Mouse (Mus musculus): Measurements from ENCODE around the gene Polr1e.
"Not testable (repeated sequence)": the region's sequence is repeated elsewhere in the genome, so short reads cannot be mapped to it uniquely, and the experiment has no call there.

Polr1e gene

GRCm38 (mm10) chr4:45005452-45005851 lies 12.9 kb upstream of the Polr1e start:
- DNase-seq (ENCODE audit: low spot score): peak; percentile 72

- DNase-seq (ENCODE audit: low spot score): peak; percentile 75
Measured at GRCm38 (mm10) chr4:45010806-45011415, 7.5 kb upstream of the Polr1e start.

GRCm38 (mm10) chr4:45011581-45012104 lies 6.7 kb upstream of the Polr1e start:
- peak; percentile 88 for DNase-seq (ENCODE audit: low spot score)

DNA sequence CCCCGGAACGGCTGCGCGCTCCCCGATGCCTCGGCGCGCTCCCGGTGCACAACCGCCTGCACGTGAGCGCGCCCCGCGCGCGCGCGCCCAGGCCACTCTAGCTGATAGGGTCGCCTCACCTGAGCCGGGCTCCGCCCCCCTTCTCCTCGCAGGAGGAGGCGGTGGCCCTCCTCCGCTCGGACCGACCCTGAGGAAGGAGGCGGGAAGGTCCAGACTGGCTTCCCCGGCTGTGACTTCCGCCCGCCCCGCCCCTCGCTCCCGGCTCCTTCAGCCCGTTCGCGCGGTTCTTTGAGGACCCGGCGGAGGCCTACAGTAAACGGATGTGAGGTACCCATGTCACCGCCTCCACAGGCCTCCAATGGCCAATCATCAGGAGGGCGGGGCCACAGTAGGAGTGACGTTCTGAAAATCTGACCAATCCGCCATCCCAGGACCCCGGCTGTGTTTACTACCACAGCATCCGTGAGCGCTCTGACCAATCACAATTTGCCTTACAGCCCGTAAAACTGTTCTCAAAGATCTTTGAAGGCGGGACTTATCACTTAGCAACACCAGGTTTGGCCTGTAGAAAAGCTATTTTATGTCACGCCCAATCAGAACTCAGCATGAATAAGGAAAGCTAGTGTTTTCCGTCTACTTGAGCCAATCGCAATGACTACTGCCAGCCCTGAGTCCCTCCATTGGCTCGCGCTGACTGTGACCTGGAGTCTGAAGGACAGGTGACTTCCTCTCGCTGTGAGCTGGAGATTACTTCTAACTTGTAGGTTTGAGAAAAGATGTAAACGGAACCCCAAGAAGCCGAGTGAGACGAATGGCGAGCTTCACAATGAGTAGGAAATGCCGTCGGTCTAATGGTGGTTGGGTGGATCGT lies 6.0 kb upstream of the Polr1e start, which contains the start of gene Zbtb5:
Zbtb5 (minus strand) TSS at position 308 of the 871 bp plus-strand sequence.
- peak; percentile 100 for DNase-seq (ENCODE audit: low spot score)

DNA sequence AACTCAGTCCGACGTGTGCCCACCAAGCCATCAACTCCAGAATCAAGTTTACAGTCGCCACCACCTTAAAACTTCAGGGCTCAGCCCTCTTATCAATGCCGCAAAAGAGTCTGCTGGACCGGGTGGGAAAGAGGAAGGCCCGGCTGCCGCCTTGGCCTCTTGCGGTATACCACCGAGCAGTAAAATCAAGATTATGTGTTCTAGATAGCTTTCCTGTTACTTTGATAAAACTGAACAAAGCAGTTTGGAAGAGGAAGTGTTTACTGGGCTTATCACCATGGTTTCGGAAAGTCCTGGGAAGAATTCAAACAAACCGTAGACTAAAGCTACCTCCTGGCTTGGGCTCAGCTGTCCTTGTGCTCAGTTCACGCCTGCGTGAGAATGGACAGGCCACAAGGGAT lies 5.4 kb upstream of the Polr1e start:
- no peak for DNase-seq (ENCODE audit: low spot score)

- DNase-seq (ENCODE audit: low spot score): no peak
Measured at GRCm38 (mm10) chr4:45013537-45013936, 4.8 kb upstream of the Polr1e start.

DNA sequence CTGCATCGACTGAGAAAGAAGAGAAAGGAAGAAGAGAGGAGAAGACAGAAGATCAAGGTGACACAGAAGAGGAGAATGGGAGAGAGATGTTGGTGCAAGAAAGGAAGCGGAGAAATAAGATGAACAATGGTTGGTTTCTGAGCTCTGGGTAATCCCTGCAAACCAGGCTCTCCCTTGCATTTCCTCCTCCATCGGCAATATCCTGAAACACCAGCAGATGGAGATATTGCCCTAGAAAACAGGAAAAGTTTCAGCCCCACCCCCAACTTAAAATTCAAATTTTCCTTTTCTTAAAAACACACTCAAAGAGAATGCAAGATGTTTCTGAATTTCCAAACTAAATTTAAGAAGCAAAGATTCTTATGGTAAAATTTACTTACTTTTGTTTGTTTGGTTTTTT lies 2.8 kb upstream of the Polr1e start:
- DNase-seq (ENCODE audit: low spot score): peak; percentile 78

DNA sequence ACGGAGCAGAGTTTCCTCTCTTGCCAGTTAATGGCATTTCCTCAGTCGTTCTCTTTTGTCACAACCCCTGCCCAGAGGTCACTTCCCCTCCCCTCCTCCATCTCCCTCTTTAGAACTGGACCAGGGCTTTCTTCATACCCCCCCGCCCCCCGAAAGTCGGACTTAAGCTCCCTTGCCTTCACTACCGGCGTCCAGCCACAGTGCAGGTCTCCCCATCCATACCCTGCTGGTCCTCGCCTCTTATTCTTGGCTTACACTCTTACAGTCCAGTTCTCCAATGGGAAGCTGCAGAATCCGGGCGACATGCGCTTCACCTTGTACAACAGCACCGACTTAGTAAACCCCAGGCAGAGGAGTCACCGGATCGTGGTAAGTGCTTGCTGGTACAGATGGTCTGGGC lies 626 bp downstream of the Polr1e start:
- DNase-seq (ENCODE audit: low spot score): no peak

DNA sequence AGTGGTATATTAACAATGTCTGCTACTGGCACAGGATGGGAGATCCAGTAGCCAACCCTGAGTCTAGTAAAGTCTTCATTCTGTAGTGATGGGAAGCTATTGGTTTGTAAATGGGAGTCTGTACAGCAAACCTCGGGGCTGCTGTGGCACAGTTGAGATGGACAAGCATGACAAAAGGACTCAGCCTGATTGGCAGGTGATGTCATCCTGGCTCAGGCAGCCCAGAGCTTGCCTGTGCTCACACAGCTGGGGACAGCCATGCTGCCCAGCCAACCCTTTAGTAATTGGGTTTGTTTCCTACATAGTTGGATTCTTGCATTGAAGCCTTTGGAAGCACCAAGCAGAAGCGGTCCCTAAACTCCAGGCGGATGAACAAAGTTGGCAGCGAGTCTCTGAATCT lies 8.1 kb downstream of the Polr1e start:
- DNase-seq (ENCODE audit: low spot score): no peak

GRCm38 (mm10) chr4:45032586-45032985 lies 14.2 kb downstream of the Polr1e start:
- DNase-seq (ENCODE audit: low spot score): no peak

DNA sequence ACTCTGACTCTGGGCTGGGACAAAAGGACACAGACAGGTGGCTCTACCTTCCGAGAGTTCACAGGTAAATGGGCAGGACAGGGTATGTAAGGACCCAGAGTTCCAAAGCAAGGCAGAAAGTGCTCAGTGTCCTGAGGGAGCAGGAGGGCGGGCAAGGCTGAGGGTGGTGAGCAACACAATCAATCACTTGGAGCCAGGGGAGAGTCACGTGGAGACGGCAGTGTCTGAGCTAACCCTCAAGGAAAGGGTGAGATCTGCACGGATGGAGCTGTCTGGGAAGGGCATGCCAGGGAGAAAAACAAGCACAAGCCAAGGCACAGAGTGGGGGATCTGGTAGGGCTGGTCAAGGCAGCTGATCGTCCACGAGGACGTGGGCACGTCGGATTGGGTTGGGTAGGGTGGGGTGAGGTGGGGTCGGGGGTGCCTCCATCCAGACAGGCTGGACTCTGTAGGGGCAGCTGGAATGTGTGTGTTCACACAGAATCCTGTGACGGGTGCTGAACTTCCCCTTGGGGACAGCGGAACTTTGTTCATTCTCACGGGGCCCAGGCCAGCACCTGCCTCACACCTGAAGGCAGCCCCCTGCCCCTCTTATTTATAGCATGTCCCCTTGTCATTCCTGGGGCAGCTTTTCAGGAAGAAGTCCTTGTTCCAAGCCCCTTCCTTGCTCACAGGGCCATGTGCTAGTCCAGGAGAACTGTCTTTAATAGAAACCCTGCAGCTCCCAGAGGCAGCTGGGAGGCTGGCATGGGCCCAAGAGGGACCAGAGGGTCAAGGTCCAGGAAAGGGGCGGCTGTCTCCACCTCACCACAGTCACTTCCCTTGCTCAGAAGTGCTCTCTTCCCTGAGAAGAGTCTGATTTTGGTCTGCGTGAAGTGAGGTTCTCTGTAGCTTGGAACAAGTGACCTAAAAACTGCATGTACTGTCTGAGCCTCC lies 16.6 kb downstream of the Polr1e start:
- no peak for DNase-seq (ENCODE audit: low spot score)

GRCm38 (mm10) chr4:45036048-45036447 lies 17.7 kb downstream of the Polr1e start:
- DNase-seq (ENCODE audit: low spot score): no peak

DNA sequence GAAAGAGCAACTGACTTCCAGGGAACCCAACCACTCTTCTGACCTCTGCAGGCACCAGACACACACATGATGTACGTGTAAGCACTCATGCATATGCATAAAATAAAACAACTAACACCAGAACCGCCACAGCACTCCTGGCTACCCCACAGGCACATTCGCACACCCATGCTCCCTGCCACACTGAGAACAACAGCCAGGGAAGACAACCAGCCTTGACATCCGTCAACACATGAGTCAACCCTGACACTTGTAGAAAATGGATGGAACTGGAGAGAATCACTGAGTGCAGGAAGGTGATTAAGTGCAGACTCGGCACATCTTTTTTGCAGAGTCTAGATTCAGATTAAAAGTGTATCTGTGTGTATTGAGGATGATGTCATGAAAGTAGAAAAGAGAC lies 18.2 kb downstream of the Polr1e start:
- no peak for DNase-seq (ENCODE audit: low spot score)

- DNase-seq (ENCODE audit: low spot score): no peak
Measured at GRCm38 (mm10) chr4:45037455-45038410, 19.4 kb downstream of the Polr1e start.

DNA sequence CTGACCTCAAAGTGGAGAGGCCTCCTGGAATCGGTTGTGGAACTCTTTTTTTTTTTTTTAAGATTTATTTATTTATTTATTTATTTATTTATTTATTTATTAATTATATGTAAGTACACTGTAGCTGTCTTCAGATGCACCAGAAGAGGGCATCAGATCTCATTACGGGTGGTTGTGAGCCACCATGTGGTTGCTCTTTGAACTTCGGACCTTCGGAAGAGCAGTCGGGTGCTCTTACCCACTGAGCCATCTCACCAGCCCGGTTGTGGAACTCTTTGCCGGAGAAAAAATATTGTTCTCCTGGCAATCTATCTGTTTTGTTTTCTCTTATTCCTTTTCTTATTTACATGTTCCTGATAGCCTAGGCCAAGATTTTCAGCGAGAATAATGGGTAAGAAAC lies 20.5 kb downstream of the Polr1e start:
- DNase-seq (ENCODE audit: low spot score): peak; percentile 26

GRCm38 (mm10) chr4:45039546-45039945 lies 21.2 kb downstream of the Polr1e start:
- not testable (repeated sequence) for DNase-seq (ENCODE audit: low spot score)

DNA sequence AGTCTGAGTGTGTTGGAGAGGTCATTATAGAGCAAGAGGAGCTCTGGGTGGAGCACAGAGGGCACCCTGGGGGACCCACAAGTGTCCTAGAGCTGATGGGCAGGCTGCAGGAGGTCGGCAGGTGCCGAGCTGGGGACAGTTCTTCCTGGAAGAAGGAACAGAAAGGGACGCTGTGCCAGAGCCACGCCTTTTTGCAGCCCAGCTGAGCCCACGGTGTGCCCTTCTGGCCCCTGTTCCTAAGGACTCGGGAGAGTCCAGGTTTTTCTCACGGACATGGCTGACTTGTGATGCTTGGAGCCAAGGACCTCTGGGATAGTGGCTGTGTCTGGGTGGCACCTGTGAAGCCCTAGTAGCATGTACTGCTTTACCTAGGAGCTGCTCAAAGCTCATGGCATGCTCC lies 22.4 kb downstream of the Polr1e start:
- DNase-seq (ENCODE audit: low spot score): no peak

GRCm38 (mm10) chr4:45046679-45047078 lies 28.3 kb downstream of the Polr1e start:
- no peak for DNase-seq (ENCODE audit: low spot score)

DNA sequence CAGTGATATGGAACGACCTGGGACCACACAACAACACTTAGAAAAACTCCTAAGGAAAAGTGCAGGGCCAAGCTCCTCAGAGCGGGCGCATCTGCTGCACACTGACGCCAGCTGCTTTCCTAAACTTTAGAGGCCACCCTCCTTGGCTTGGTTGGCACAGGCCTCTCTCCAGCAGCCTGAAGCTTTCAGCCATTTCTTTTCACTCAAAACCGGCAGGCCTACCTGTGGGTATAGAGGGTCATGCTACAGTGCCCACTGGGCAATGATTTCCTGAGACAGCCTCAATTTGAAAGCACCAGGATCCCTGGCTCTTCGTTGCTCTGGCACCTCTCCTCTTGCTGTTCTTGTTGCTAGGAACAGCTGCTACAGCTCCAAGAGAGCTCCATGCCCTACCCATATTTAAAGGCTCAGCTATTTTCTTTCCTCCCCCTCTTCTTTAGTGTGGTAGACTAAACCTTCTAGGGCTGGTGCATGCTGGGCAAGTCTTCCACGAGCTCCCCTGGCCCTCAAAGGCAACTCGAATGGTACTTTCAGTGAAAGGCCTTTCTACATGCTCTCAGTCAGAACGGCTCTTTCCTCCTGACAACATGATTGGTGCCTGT lies 29.0 kb downstream of the Polr1e start:
- no peak for DNase-seq (ENCODE audit: low spot score)

GRCm38 (mm10) chr4:45047956-45048355 lies 29.6 kb downstream of the Polr1e start:
- DNase-seq (ENCODE audit: low spot score): no peak
